Mouse (Mus musculus) stomach, postnatal 0 days (tissue): ENCODE data around the gene Sh3bgrl2. TPM values are rescaled to one million over a fixed set of nuclear protein-coding genes. Genes with fewer than 3 reads are reported as not detected.

Experiments used
- ATAC-seq: fragments of 200-750 bp; cut with Nextera tagmentation; 2 replicates; pipeline ENCODE4 v1.8.0; 2017; ENCODE audit not compliant: low FRiP score, low TSS enrichment
- DNase-seq: peaks from one replicate; pipeline ENCODE4 v3.0.0-alpha.2; 2016; ENCODE audit warnings: low spot score
- H3K27ac ChIP-seq: fragments of 300-500 bp; sonication (generic); replicated peaks from 2 replicates; pipeline ENCODE4 v1.5.1; 2014; ENCODE audit warnings: mild to moderate bottlenecking, control low read depth
- H3K27me3 ChIP-seq: fragments of 300-500 bp; sonication (generic); 2 replicates; pipeline ENCODE4 v1.6.1; 2014; ENCODE audit warnings: low read length; ENCODE audit not compliant: control insufficient read depth, insufficient read depth
- H3K36me3 ChIP-seq: fragments of 300-500 bp; sonication (generic); 2 replicates; pipeline ENCODE4 v1.6.1; 2014; ENCODE audit warnings: low read length, mixed read lengths; ENCODE audit not compliant: control insufficient read depth, insufficient read depth
- H3K4me1 ChIP-seq: fragments of 300-500 bp; sonication (generic); replicated peaks from 2 replicates; pipeline ENCODE4 v1.6.1; 2014; ENCODE audit warnings: antibody characterized with exemption; ENCODE audit not compliant: control insufficient read depth, insufficient read depth
- H3K4me2 ChIP-seq: fragments of 300-500 bp; sonication (generic); replicated peaks from 2 replicates; pipeline ENCODE4 v1.6.1; 2014; ENCODE audit warnings: low read depth, mild to moderate bottlenecking, control low read depth, moderate library complexity
- H3K4me3 ChIP-seq: fragments of 300-500 bp; sonication (generic); 2 replicates; pipeline ENCODE4 v1.5.1; 2014; ENCODE audit warnings: low read depth, low read length, control low read depth
- H3K9ac ChIP-seq: fragments of 300-500 bp; sonication (generic); 2 replicates; pipeline ENCODE4 v1.6.1; 2014; ENCODE audit warnings: mild to moderate bottlenecking, low read length, control low read depth, mixed read lengths
- H3K9me3 ChIP-seq: fragments of 300-500 bp; sonication (generic); 2 replicates; pipeline ENCODE4 v1.6.1; 2016; ENCODE audit warnings: low read length; ENCODE audit not compliant: control insufficient read depth
- CTCF ChIP-seq: IDR thresholded peaks from 2 replicates; pipeline ENCODE4 v1.5.1; 2016; ENCODE audit warnings: antibody characterized with exemption, low read depth, mild to moderate bottlenecking, moderate library complexity
- EP300 ChIP-seq: optimal IDR thresholded peaks from 2 replicates; pipeline ENCODE3; 2016; ENCODE audit warnings: antibody characterized with exemption
- WGBS: fragments of 180-500 bp; shearing (Covaris S2); extraction: QIAGEN DNeasy Blood & Tissue Kit; methylation state at CpG from one replicate; pipeline ENCODE4 v1.1.7; 2014; 5-methylcytosine and 5-hydroxymethylcytosine counted together
- polyA plus RNA-seq: library from polyadenylated mRNA; unstranded; fragments of >200 nt; fragmentation: Nextera tagmentation; extraction: Ambion mirVana; gene quantifications from 2 replicates; pipeline ENCODE4 v1.2.1, GENCODE M21; 2015

Gene Sh3bgrl2
- polyA plus RNA-seq, 1 experiment from 2014 or later: 114 TPM

DNA sequence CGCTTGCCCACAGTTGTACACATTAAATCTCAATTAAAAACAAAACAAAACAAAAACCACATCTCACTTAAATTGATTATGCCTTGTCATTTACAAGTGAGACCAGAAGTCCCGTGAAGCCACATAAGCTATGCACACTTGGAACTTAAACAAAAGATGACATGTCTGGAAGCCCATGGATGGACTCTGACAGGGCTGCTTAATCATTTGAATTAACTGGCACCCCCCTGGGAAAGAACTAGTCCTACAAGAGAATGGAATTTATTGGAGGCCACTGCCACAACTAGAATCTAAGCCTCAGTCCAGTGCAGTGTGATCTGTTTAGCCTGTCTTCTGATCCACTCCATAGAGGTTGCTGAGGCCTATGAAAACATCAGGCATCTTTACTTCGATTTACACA is 23.2 kb downstream of the Sh3bgrl2 start:
- H3K36me3 ChIP-seq: no peaks in the 10 kb centered on the region
- 68% methylated on average over 3 of the region's 3 CpGs for WGBS

GRCm38 (mm10) chr9:83572326-83572725 is 24.2 kb downstream of the Sh3bgrl2 start:
- no peak overlapping the region for H3K4me2 ChIP-seq
- ATAC-seq (no peak), DNase-seq (no peak)
- WGBS: 74% methylated on average over 2 of the region's 2 CpGs
- no peak overlapping the region for H3K9ac ChIP-seq
- no peak overlapping the region for H3K4me3 ChIP-seq
- H3K36me3 ChIP-seq: no peaks in the 10 kb centered on the region
- no peaks in the 10 kb centered on the region for H3K9me3 ChIP-seq
- no peak overlapping the region for H3K27ac ChIP-seq
- no peaks in the 10 kb centered on the region for H3K27me3 ChIP-seq
- no peak for TF ChIP-seq EP300
- TF ChIP-seq CTCF: no peak
- H3K4me1 ChIP-seq: peaks cover 3% of the 10 kb centered on the region; the same call in 1 of the 2 replicates

More for the DNA sequence above, 23.2 kb downstream of the Sh3bgrl2 start:
- no peaks in the 10 kb centered on the region for H3K27me3 ChIP-seq
- peaks cover 3% of the 10 kb centered on the region; the same call in 1 of the 2 replicates for H3K4me1 ChIP-seq
- no peak for TF ChIP-seq CTCF
- no peak for TF ChIP-seq EP300
- no peak overlapping the region for H3K27ac ChIP-seq
- H3K4me2 ChIP-seq: no peak overlapping the region
- no peak overlapping the region for H3K9ac ChIP-seq
- ATAC-seq (no peak), DNase-seq (no peak)
- H3K9me3 ChIP-seq: no peaks in the 10 kb centered on the region
- H3K4me3 ChIP-seq: no peak overlapping the region

DNA sequence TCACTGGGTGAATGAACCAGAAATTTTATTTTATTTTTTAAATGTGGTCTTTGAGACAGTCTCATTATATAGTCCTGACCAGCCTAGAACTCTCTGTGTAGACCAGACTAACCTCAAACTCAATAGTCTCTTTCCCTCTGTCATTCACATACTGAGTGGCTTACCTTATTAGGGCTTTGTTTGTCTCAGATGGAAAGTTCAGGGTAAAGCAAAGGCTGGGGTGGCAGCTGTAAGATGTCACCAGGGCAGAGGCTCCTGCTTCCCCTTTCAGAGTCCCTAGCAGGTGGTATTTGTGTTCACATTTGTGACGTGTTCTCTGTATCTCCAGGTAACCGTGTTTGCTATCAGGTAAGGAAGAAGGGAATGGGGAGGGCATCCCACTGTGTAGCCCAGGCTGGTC is 24.7 kb downstream of the Sh3bgrl2 start:
- ATAC-seq (peak; percentile 16), DNase-seq (no peak)
- Histone ChIP-seq H3K36me3 (no peaks in the 10 kb centered on the region), H3K9ac (no peak overlapping the region), H3K27me3 (no peaks in the 10 kb centered on the region), H3K9me3 (no peaks in the 10 kb centered on the region), H3K27ac (peak overlapping the region; percentile 53), H3K4me3 (no peak overlapping the region), H3K4me1 (peaks cover 3% of the 10 kb centered on the region; the same call in 1 of the 2 replicates), H3K4me2 (no peak overlapping the region)
- WGBS: 24% methylated on average over 2 of the region's 2 CpGs
- TF ChIP-seq EP300 (no peak), CTCF (no peak)

DNA sequence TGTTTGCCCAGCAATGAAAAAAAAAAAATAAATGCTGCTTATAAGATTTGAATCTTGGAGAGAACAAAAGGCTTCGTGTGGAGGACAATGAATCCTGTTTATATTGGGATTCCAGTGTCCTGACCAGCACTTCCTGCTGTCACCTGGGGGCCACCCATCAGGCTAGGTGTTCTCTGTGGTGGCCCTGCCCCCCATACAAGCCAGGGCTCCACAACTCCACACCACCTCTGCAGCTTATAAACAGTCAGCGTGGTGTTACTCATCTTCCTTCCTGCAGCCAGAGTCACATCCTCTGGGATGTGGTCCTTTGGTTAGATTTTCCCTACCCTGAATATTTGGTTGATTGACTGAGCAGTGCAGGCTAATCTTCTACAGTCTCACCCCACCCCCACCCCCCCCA is 25.5 kb downstream of the Sh3bgrl2 start:
- no peaks in the 10 kb centered on the region for H3K36me3 ChIP-seq
- H3K9ac ChIP-seq: no peak overlapping the region
- DNase-seq (no peak), ATAC-seq (no peak)
- no peak overlapping the region for H3K4me2 ChIP-seq
- H3K27ac ChIP-seq: no peak overlapping the region; the same call in 1 of the 2 replicates
- H3K4me1 ChIP-seq: peaks cover 3% of the 10 kb centered on the region; the same call in 1 of the 2 replicates
- TF ChIP-seq EP300 (no peak), CTCF (no peak)
- no peaks in the 10 kb centered on the region for H3K27me3 ChIP-seq
- WGBS: 8% methylated on average over 2 of the region's 2 CpGs
- H3K9me3 ChIP-seq: no peaks in the 10 kb centered on the region
- no peak overlapping the region for H3K4me3 ChIP-seq

DNA sequence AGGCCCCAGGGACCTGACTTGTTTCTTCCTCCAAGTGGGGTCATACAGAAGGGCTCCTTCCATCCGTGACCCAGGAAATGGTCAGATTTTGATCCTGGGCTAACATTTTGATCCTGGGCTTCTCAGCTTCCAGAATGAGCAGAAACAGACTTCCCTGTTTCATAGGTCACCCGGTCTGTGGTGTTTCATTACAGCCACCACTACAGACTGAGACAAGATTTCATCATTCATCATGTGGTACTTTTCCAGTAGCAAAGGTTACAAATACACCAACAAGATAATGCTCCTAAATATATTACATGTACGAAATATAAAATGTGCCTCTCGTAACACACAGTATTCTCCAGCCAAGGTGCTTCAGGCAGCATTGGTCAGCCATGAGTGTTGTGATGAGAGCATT is 27.3 kb downstream of the Sh3bgrl2 start:
- no peak overlapping the region for H3K4me3 ChIP-seq
- TF ChIP-seq EP300: no peak
- no peak for TF ChIP-seq CTCF
- no peak overlapping the region for H3K9ac ChIP-seq

DNA sequence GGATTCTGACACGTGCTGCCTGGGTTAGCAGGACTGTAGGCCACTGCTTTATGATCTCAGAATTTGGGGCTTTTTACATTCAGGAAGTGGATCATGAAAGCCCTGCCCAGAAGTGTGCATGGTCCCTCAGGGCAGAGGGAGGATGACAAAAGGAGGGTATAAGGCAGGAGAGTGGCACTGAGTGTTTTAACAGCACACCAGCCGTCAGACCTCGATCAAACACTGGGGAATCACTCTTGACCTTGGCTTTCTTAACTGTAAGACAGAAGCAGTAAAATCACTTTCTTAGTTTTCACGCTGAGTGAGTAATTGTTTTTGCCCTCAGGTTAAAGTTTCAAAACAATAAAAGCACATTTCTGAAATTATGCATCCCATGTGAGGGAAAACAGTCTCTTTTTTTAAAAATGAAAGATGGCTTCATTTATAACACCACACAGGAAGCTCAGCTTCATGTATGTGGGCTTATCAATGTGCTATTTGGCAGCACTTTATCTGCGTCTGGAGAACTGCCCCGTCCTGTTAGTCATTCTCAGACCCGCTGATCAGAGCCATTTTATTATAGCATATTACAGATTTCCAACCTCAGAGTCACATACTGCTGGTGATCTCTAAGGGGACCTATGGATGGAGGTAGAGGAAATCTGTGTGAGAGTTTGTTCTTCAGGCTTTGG is 28.0 kb downstream of the Sh3bgrl2 start:
- no peak for DNase-seq
- Histone ChIP-seq H3K4me2 (no peak overlapping the region), H3K27me3 (no peaks in the 10 kb centered on the region), H3K9ac (no peak overlapping the region), H3K4me3 (no peak overlapping the region), H3K4me1 (peaks cover 3% of the 10 kb centered on the region; the same call in 1 of the 2 replicates), H3K36me3 (no peaks in the 10 kb centered on the region), H3K27ac (no peak overlapping the region), H3K9me3 (no peaks in the 10 kb centered on the region)
- ATAC-seq: no peak
- WGBS: 37% methylated on average over 7 of the region's 7 CpGs
- TF ChIP-seq EP300 (no peak), CTCF (no peak)

More for the DNA sequence above, 27.3 kb downstream of the Sh3bgrl2 start:
- WGBS: 86% methylated on average over 4 of the region's 4 CpGs
- peaks cover 3% of the 10 kb centered on the region; the same call in 1 of the 2 replicates for H3K4me1 ChIP-seq
- H3K27ac ChIP-seq: no peak overlapping the region
- ATAC-seq (no peak), DNase-seq (no peak)
- H3K36me3 ChIP-seq: no peaks in the 10 kb centered on the region
- H3K4me2 ChIP-seq: no peak overlapping the region
- H3K27me3 ChIP-seq: no peaks in the 10 kb centered on the region
- H3K9me3 ChIP-seq: no peaks in the 10 kb centered on the region
